Mouse (Mus musculus) heart, postnatal 36 days (tissue): ENCODE results near the gene Hps1. TPM values are rescaled to one million over a fixed set of nuclear protein-coding genes. Genes with fewer than 3 reads are reported as not detected.

Experiments
- DNase-seq, 2 experiments: peaks; one replicate each; pipeline ENCODE4 v3.0.0; 2021 to 2022
- intact Hi-C: fragments of 180-260 bp; cut with DNase I; formaldehyde crosslinking; loops from one replicate; pipeline ENCODE4 v1.15.1; 2025
- total RNA-seq, 2 experiments: library from RNA; stranded (reverse); gene quantifications; 2 replicates each; pipeline ENCODE4 v1.2.3; 2021

The Hps1 gene
- total RNA-seq, 2 experiments from 2014 or later, result 1.0 to 1.8 TPM

GRCm38 (mm10) chr19:42756671-42757070 lies 23.1 kb downstream of the Hps1 start:
- no peak for DNase-seq
- intact Hi-C loops, result no loop called here

GRCm38 (mm10) chr19:42755148-42755870 lies 24.5 kb downstream of the Hps1 start:
- intact Hi-C loops, result no loop called here
- peak; percentile 31 to 39 for DNase-seq

- DNase-seq, result peak; percentile 78 to 81
- intact Hi-C loops, result loop anchor here (2.0 to 5.0 kb wide), 2 partner anchors 25 to 236 kb away; partner anchors contain the start of genes Hps1 and R3hcc1l
Measured at GRCm38 (mm10) chr19:42753141-42753917, 26.4 kb downstream of the Hps1 start.

GRCm38 (mm10) chr19:42752363-42752931 lies 27.3 kb downstream of the Hps1 start, which contains the start of gene Pyroxd2:
TSS of gene Pyroxd2 (minus strand) at chr19:42752775.
- intact Hi-C loops, result loop anchor here (2.0 to 5.0 kb wide), 2 partner anchors 26 to 235 kb away; partner anchors contain the start of genes Hps1 and R3hcc1l
- DNase-seq, result peak; percentile 80 to 85

- intact Hi-C loops, result loop anchor here (5.0 kb wide), 1 partner anchor 233 kb away; the partner anchor contains the start of gene R3hcc1l
- no peak for DNase-seq
Measured at GRCm38 (mm10) chr19:42750196-42750595, 29.6 kb downstream of the Hps1 start.

- intact Hi-C loops, result no loop called here
- DNase-seq, result no peak
Measured at GRCm38 (mm10) chr19:42746702-42747101, 33.1 kb downstream of the Hps1 start.

GRCm38 (mm10) chr19:42745869-42746224 lies 33.9 kb downstream of the Hps1 start:
- intact Hi-C loops, result loop anchor here (2.0 kb wide), 1 partner anchor 83 kb away; no protein-coding TSS in a partner anchor
- no peak for DNase-seq

GRCm38 (mm10) chr19:42745084-42745868 lies 34.5 kb downstream of the Hps1 start:
- intact Hi-C loops, result loop anchor here (2.0 kb wide), 1 partner anchor 82 kb away; no protein-coding TSS in a partner anchor
- no peak for DNase-seq

GRCm38 (mm10) chr19:42744162-42744586 lies 35.6 kb downstream of the Hps1 start:
- intact Hi-C loops, result loop anchor here (1.0 to 5.0 kb wide), 3 partner anchors 81 to 427 kb away; no protein-coding TSS in a partner anchor
- DNase-seq, result peak; percentile 53 to 61

GRCm38 (mm10) chr19:42743261-42743660 lies 36.5 kb downstream of the Hps1 start:
- intact Hi-C loops, result loop anchor here (5.0 kb wide), 1 partner anchor 426 kb away; no protein-coding TSS in a partner anchor
- no peak for DNase-seq

GRCm38 (mm10) chr19:42741884-42742283 lies 37.9 kb downstream of the Hps1 start:
- DNase-seq, result no peak
- intact Hi-C loops, result loop anchor here (5.0 kb wide), 1 partner anchor 425 kb away; no protein-coding TSS in a partner anchor

GRCm38 (mm10) chr19:42740163-42740899 lies 39.4 kb downstream of the Hps1 start:
- intact Hi-C loops, result loop anchor here (5.0 kb wide), 1 partner anchor 423 kb away; no protein-coding TSS in a partner anchor

GRCm38 (mm10) chr19:42739734-42740133 lies 40.0 kb downstream of the Hps1 start:
- no peak for DNase-seq
- intact Hi-C loops, result loop anchor here (5.0 kb wide), 1 partner anchor 422 kb away; no protein-coding TSS in a partner anchor

More at GRCm38 (mm10) chr19:42740163-42740899, 39.4 kb downstream of the Hps1 start:
- no peak for DNase-seq

GRCm38 (mm10) chr19:42737753-42738152 lies 42.0 kb downstream of the Hps1 start:
- intact Hi-C loops, result no loop called here
- no peak for DNase-seq

- intact Hi-C loops, result no loop called here
- no peak for DNase-seq
Measured at GRCm38 (mm10) chr19:42734982-42735381, 44.8 kb downstream of the Hps1 start.

GRCm38 (mm10) chr19:42727424-42727823 lies 52.4 kb downstream of the Hps1 start:
- intact Hi-C loops, result no loop called here
- DNase-seq, result no peak

- DNase-seq, result no peak
- intact Hi-C loops, result no loop called here
Measured at GRCm38 (mm10) chr19:42726766-42727165, 53.0 kb downstream of the Hps1 start.

- DNase-seq, result no peak
- intact Hi-C loops, result no loop called here
Measured at GRCm38 (mm10) chr19:42725973-42726350, 53.8 kb downstream of the Hps1 start.
